Mouse (Mus musculus): ENCODE measurements around the gene Adarb1.

DNA sequence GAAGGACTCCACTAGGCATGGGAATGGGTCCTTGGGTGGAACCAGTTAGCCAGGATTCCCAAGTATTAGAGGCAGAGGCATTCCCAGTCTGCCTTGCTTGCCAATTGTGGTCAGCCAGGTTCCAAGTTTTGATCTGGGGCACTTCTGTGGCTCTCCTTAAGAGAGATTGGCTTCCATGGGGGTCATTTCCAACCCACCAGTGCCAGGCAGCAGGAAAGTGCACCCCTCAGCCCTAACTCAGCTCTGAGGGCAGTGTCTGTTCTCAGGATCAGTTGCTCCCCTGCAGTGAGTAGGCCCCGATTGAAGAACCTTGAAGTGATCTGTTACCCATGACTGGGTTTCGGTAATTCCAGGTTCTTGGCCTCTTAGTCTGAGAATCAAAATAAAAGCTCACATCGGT is 162.8 kb downstream of the Adarb1 start:
- TF ChIP-seq POLR2A (IDR thresholded peaks at IDR 0.05; ENCODE audit: control insufficient read depth, extremely low read depth, insufficient read depth, low read length, poor library complexity) (no peak), CTCF (IDR thresholded peaks at IDR 0.05; ENCODE audit: borderline replicate concordance, control insufficient read depth, extremely low read depth, insufficient read depth, low read length, poor library complexity) (no peak)
